Mouse (Mus musculus) layer of hippocampus, postnatal 14 days (tissue): ENCODE data around the gene Eif4a3. TPM values are rescaled to one million over a fixed set of nuclear protein-coding genes. Genes with fewer than 3 reads are reported as not detected.
"Not testable (repeated sequence)": the region's sequence is repeated elsewhere in the genome, so short reads cannot be mapped to it uniquely, and the experiment has no call there.

ENCODE experiments used
- DNase-seq, 2 experiments: peaks; one replicate each; pipeline ENCODE4 v3.0.0; 2021 to 2022; ENCODE audit warnings: low spot score in 2 of 2, mixed read lengths in 1 of 2
- total RNA-seq, 2 experiments: library from RNA; stranded (reverse); gene quantifications; 2 replicates each; pipeline ENCODE4 v1.2.3; 2021

The Eif4a3 gene
- total RNA-seq, 2 experiments from 2014 or later: 90.1 to 91.0 TPM

- no peak for DNase-seq
Measured at GRCm38 (mm10) chr11:119300246-119300935, 502 bp upstream of the Eif4a3 start.

- no peak for DNase-seq
Measured at GRCm38 (mm10) chr11:119298917-119299316, 972 bp downstream of the Eif4a3 start.

GRCm38 (mm10) chr11:119297996-119298395 lies 1.9 kb downstream of the Eif4a3 start:
- no peak for DNase-seq

- DNase-seq: not testable (repeated sequence)
Measured at GRCm38 (mm10) chr11:119292861-119293260, 7.0 kb downstream of the Eif4a3 start.

- DNase-seq: no peak
Measured at GRCm38 (mm10) chr11:119287207-119287992, 12.5 kb downstream of the Eif4a3 start.

- DNase-seq: no peak
Measured at GRCm38 (mm10) chr11:119285791-119286527, 13.9 kb downstream of the Eif4a3 start.

GRCm38 (mm10) chr11:119281030-119281429 lies 18.9 kb downstream of the Eif4a3 start:
- DNase-seq: no peak

- DNase-seq: no peak
Measured at GRCm38 (mm10) chr11:119273186-119273930, 26.5 kb downstream of the Eif4a3 start.

GRCm38 (mm10) chr11:119272492-119272891 lies 27.4 kb downstream of the Eif4a3 start:
- not testable (repeated sequence) for DNase-seq

- DNase-seq: peak; percentile 54 to 69
Measured at GRCm38 (mm10) chr11:119268557-119269195, 31.2 kb downstream of the Eif4a3 start.

GRCm38 (mm10) chr11:119267768-119268556 lies 31.9 kb downstream of the Eif4a3 start, which contains the start of gene Gaa:
Gene Gaa, plus strand, starts transcription at chr11:119267887.
- DNase-seq: peak; percentile 95

GRCm38 (mm10) chr11:119267241-119267674 lies 32.6 kb downstream of the Eif4a3 start:
- peak; percentile 37 to 71 for DNase-seq

- DNase-seq: no peak
Measured at GRCm38 (mm10) chr11:119265811-119266210, 34.1 kb downstream of the Eif4a3 start.

- DNase-seq: no peak
Measured at GRCm38 (mm10) chr11:119264413-119264812, 35.5 kb downstream of the Eif4a3 start.

GRCm38 (mm10) chr11:119259977-119260376 lies 39.9 kb downstream of the Eif4a3 start:
- DNase-seq: no peak

GRCm38 (mm10) chr11:119258572-119259322 lies 41.1 kb downstream of the Eif4a3 start:
- peak; percentile 63 to 76 for DNase-seq

- DNase-seq: no peak
Measured at GRCm38 (mm10) chr11:119258216-119258571, 41.7 kb downstream of the Eif4a3 start.

GRCm38 (mm10) chr11:119256557-119256956 lies 43.3 kb downstream of the Eif4a3 start:
- not testable (repeated sequence) for DNase-seq
